Mouse (Mus musculus) left cerebral cortex, adult 2 months (tissue): ENCODE data around the gene Vps37b. TPM values are rescaled to one million over a fixed set of nuclear protein-coding genes. Genes with fewer than 3 reads are reported as not detected.

Experiments
- DNase-seq, 2 experiments: peaks; one replicate each; pipeline ENCODE4 v3.0.0; 2021 to 2022; ENCODE audit warnings: low spot score in 2 of 2, mixed read lengths in 1 of 2; ENCODE audit errors: extremely low spot score in 1 of 2
- H3K27ac ChIP-seq: fragments of 200-600 bp; 2 replicates; pipeline ENCODE4 v1.8.1; 2022
- H3K4me3 ChIP-seq: fragments of 200-600 bp; 2 replicates; pipeline ENCODE4 v1.8.1; 2022
- CTCF ChIP-seq: fragments of 200-600 bp; IDR thresholded peaks from 2 replicates; pipeline ENCODE4 v1.8.1; 2022; ENCODE audit warnings: antibody characterized with exemption, mild to moderate bottlenecking, moderate library complexity
- intact Hi-C: fragments of 180-260 bp; cut with DNase I; formaldehyde crosslinking; loops from one replicate; pipeline ENCODE4 v1.15.1; 2025
- total RNA-seq, 2 experiments: library from RNA; stranded (reverse); gene quantifications; 2 replicates each; pipeline ENCODE4 v1.2.3; 2021

Gene Vps37b
- total RNA-seq, 2 experiments from 2014 or later, result 46.1 to 47.3 TPM

GRCm38 (mm10) chr5:123987511-123987910, 44.6 kb downstream of the Vps37b start:
- no peak for DNase-seq
- Histone ChIP-seq H3K4me3 (no peak overlapping the region), H3K27ac (no peak overlapping the region)
- TF ChIP-seq CTCF, result no peak
- intact Hi-C loops, result no loop called here

- Histone ChIP-seq H3K4me3 (no peak overlapping the region), H3K27ac (no peak overlapping the region)
- intact Hi-C loops, result no loop called here
- no peak for TF ChIP-seq CTCF
- no peak for DNase-seq
Observed at GRCm38 (mm10) chr5:123986925-123987324, 45.1 kb downstream of the Vps37b start.

GRCm38 (mm10) chr5:123985434-123985833, 46.6 kb downstream of the Vps37b start:
- intact Hi-C loops, result no loop called here
- peak overlapping the region; percentile 50; the same call in 1 of the 2 replicates for H3K27ac ChIP-seq
- TF ChIP-seq CTCF, result peak; percentile 1; the same call in 1 of the 2 replicates
- H3K4me3 ChIP-seq, result no peak overlapping the region
- DNase-seq, result no peak

- Histone ChIP-seq H3K27ac (no peak overlapping the region), H3K4me3 (no peak overlapping the region)
- DNase-seq, result no peak
- TF ChIP-seq CTCF, result no peak
- intact Hi-C loops, result no loop called here
Observed at GRCm38 (mm10) chr5:123982838-123983237, 49.2 kb downstream of the Vps37b start.

GRCm38 (mm10) chr5:123981250-123981554, 50.9 kb downstream of the Vps37b start:
- intact Hi-C loops, result no loop called here
- DNase-seq, result no peak
- no peak for TF ChIP-seq CTCF
- peak overlapping the region; percentile 51; the same call in 1 of the 2 replicates for H3K27ac ChIP-seq
- H3K4me3 ChIP-seq, result no peak overlapping the region

GRCm38 (mm10) chr5:123980521-123981249, 51.4 kb downstream of the Vps37b start:
- intact Hi-C loops, result no loop called here
- no peak for DNase-seq
- no peak overlapping the region for H3K4me3 ChIP-seq
- TF ChIP-seq CTCF, result no peak
- peak overlapping the region; percentile 51 for H3K27ac ChIP-seq

GRCm38 (mm10) chr5:123979980-123980369, 52.1 kb downstream of the Vps37b start:
- intact Hi-C loops, result no loop called here
- no peak for TF ChIP-seq CTCF
- DNase-seq, result no peak
- no peak overlapping the region for H3K4me3 ChIP-seq
- peak overlapping the region; percentile 51 for H3K27ac ChIP-seq

GRCm38 (mm10) chr5:123979221-123979979, 52.7 kb downstream of the Vps37b start:
- H3K4me3 ChIP-seq, result no peak overlapping the region
- no peak for DNase-seq
- TF ChIP-seq CTCF, result no peak
- peak overlapping the region; percentile 51; the same call in 1 of the 2 replicates for H3K27ac ChIP-seq
- intact Hi-C loops, result no loop called here

- Histone ChIP-seq H3K4me3 (no peak overlapping the region), H3K27ac (no peak overlapping the region)
- intact Hi-C loops, result no loop called here
- DNase-seq, result no peak
- no peak for TF ChIP-seq CTCF
Observed at GRCm38 (mm10) chr5:123978131-123978530, 53.9 kb downstream of the Vps37b start.

GRCm38 (mm10) chr5:123977231-123977630, 54.8 kb downstream of the Vps37b start:
- TF ChIP-seq CTCF, result no peak
- intact Hi-C loops, result no loop called here
- Histone ChIP-seq H3K4me3 (no peak overlapping the region), H3K27ac (no peak overlapping the region)
- no peak for DNase-seq

- no peak for DNase-seq
- no peak for TF ChIP-seq CTCF
- no peak overlapping the region; the same call in 1 of the 2 replicates for H3K4me3 ChIP-seq
- no peak overlapping the region; the same call in 1 of the 2 replicates for H3K27ac ChIP-seq
- intact Hi-C loops, result no loop called here
Observed at GRCm38 (mm10) chr5:123975668-123976180, 56.3 kb downstream of the Vps37b start.

- DNase-seq, result no peak
- no peak overlapping the region; the same call in 1 of the 2 replicates for H3K27ac ChIP-seq
Observed at GRCm38 (mm10) chr5:123974616-123975111, 57.4 kb downstream of the Vps37b start.

More at GRCm38 (mm10) chr5:123974616-123975111, 57.4 kb downstream of the Vps37b start:
- H3K4me3 ChIP-seq, result peak overlapping the region; percentile 86
- intact Hi-C loops, result no loop called here
- no peak for TF ChIP-seq CTCF
